Mouse (Mus musculus): Measurements from ENCODE around the gene Cxcl15. TPM values are rescaled to one million over a fixed set of nuclear protein-coding genes. Genes with fewer than 3 reads are reported as not detected.

Cxcl15 gene
- not detected in 2 replicates for polyA plus RNA-seq (2012; ENCODE audit: insufficient read depth, low replicate concordance)

DNA sequence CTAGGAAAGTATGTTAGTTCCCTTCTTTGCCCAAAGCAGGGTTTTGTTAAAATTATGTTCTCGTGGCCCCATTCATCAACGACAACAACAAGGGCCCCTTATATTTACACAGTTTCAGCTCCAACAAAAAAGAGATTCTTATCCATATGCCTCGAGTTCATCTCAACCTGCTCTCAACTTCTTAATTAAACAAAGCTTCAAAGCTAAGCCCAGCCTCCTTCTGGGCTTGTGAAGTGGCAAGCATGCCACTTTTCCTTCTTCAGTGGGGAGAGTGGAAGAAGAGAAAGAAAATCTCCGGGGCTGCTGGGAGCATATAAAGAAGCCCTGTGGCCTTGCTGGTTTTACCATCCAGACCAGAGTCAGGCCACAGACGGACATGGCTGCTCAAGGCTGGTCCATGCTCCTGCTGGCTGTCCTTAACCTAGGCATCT is at the start of gene Cxcl15:
Gene Cxcl15 (plus strand): TSS at position 340 of the 431 bp plus-strand sequence.
- Histone ChIP-seq H3K36me3 (replicated peaks; ENCODE audit: low read length) (no peaks in the 10 kb centered on the region), H3K27me3 (replicated peaks) (no peaks in the 10 kb centered on the region), H3K4me3 (replicated peaks) (no peak within 1 kb of the TSS), H3K9me3 (no peaks in the 10 kb centered on the region), H3K4me1 (peaks cover 25% of the 10 kb centered on the region)
- no peak for TF ChIP-seq GATA1 (IDR thresholded peaks at IDR 0.05; ENCODE audit: borderline replicate concordance, low read length)
- no peak for TF ChIP-seq FLI1 (IDR thresholded peaks at IDR 0.05; ENCODE audit: low read length)

- H3K4me1 ChIP-seq, result peaks cover 21% of the 10 kb centered on the region
- no peak overlapping the region for H3K4me3 ChIP-seq (replicated peaks)
- TF ChIP-seq GATA1 (IDR thresholded peaks at IDR 0.05; ENCODE audit: borderline replicate concordance, low read length) (no peak), FLI1 (IDR thresholded peaks at IDR 0.05; ENCODE audit: low read length) (no peak)
- H3K9me3 ChIP-seq, result no peaks in the 10 kb centered on the region
- H3K27me3 ChIP-seq (replicated peaks), result no peaks in the 10 kb centered on the region
- H3K36me3 ChIP-seq (replicated peaks; ENCODE audit: low read length), result no peaks in the 10 kb centered on the region
Measured at GRCm38 (mm10) chr5:90753934-90754333, 40.4 kb upstream of the Cxcl15 start.

DNA sequence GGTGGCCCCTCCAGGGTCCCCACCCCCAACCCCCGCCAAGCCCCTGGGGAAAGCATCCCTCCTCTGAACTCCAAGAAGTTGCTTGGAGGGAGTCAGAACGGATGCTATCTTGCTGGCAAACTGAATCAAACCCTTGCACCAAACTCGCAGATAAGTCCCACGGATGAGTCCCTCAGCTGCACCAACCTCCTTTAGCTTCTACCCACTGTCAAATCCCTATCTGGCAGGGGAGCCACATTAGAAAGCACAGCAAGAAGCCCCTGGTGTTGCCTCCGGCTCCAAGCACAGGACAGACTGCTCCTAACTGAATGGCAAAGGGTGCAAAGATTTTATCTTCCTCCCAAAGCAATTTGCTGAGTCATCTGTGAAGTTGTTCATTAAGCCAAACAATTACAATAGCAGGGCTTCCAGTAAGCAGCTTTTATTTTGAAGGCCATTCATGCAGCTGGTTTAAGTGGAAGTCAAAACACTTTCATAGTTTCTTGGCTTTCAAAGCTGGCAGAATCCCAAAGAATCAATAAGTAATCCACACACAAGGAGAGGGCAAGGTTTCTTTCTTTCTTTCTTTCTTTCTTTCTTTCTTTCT is 36.2 kb upstream of the Cxcl15 start:
- H3K4me1 ChIP-seq, result peaks cover 51% of the 10 kb centered on the region
- peaks cover 9% of the 10 kb centered on the region for H3K36me3 ChIP-seq (replicated peaks; ENCODE audit: low read length)
- H3K4me3 ChIP-seq (replicated peaks), result no peak overlapping the region
- no peaks in the 10 kb centered on the region for H3K9me3 ChIP-seq
- TF ChIP-seq FLI1 (IDR thresholded peaks at IDR 0.05; ENCODE audit: low read length) (no peak), GATA1 (IDR thresholded peaks at IDR 0.05; ENCODE audit: borderline replicate concordance, low read length) (no peak)
- no peaks in the 10 kb centered on the region for H3K27me3 ChIP-seq (replicated peaks)

DNA sequence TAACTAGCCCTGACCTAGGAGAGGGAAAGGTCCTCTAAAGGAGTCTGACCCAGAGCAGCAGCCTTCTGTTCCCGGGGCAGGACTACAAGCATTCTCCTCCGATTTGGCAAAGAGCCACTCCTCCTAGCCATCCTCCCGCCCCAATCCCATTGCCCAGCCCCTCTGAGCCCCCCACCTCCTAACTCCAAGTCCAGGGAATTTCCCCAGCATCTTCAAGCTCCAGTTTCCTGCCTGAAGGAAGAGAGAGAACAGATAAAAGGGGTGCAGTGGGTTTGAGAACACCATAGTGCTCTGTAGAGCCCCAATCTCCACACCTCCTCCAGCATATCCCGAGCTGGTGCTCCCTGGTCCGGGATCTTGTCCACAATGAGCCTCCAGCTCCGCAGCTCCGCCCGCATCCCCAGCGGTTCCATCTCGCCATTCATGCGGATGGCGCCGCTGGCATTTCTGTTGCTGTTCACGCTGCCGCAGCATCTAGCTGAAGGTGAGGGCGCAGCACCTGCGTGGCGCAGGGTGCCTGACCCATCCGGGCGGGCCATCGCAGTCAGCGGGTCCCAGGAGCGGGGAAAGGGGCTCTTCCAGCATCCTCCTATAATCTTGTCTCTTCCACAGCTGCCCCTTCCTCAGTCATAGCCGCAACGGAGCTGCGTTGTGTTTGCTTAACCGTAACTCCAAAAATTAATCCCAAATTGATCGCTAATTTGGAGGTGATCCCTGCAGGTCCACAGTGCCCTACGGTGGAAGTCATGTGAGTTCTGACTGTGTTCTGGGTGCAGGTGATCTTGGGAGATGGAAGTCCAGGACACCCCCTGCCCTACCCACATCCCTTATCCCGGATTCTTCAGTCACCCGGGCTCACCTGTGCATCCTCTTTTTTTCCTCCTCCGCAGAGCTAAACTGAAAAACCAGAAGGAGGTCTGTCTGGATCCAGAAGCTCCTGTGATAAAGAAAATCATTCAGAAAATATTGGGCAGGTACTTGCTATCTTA is 35.0 kb upstream of the Cxcl15 start, which contains the start of gene Cxcl5:
Gene Cxcl5 (plus strand): TSS at position 284 of the 989 bp plus-strand sequence.
- Histone ChIP-seq H3K4me3 (replicated peaks) (peak within 1 kb of the TSS; percentile 93), H3K9me3 (no peaks in the 10 kb centered on the region), H3K27me3 (replicated peaks) (no peaks in the 10 kb centered on the region), H3K4me1 (peaks cover 64% of the 10 kb centered on the region), H3K36me3 (replicated peaks; ENCODE audit: low read length) (peaks cover 9% of the 10 kb centered on the region)
- no peak for TF ChIP-seq FLI1 (IDR thresholded peaks at IDR 0.05; ENCODE audit: low read length)
- TF ChIP-seq GATA1 (IDR thresholded peaks at IDR 0.05; ENCODE audit: borderline replicate concordance, low read length), result no peak

DNA sequence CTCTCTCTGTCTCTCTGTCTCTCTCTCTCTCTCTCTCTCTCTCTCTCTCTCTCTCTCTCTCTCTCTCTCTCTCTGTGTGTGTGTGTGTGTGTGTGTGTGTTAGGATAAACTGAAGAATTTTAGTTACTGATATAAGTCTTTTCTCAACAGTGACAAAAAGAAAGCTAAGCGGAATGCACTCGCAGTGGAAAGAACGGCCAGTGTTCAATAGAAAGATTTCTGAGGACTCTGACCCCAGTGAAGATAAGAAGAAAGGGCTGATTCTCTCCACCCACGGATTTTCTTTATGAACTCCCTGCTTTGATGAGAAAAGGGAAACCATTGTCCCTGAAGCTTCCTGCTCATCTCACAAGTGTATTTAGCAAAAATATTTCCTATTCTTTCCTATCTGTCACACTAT is 34.0 kb upstream of the Cxcl15 start:
- TF ChIP-seq GATA1 (IDR thresholded peaks at IDR 0.05; ENCODE audit: borderline replicate concordance, low read length) (no peak), FLI1 (IDR thresholded peaks at IDR 0.05; ENCODE audit: low read length) (no peak)
- H3K36me3 ChIP-seq (replicated peaks; ENCODE audit: low read length), result peaks cover 9% of the 10 kb centered on the region
- H3K4me1 ChIP-seq, result peaks cover 71% of the 10 kb centered on the region
- no peaks in the 10 kb centered on the region for H3K27me3 ChIP-seq (replicated peaks)
- H3K9me3 ChIP-seq, result no peaks in the 10 kb centered on the region
- H3K4me3 ChIP-seq (replicated peaks), result peak overlapping the region; percentile 82

GRCm38 (mm10) chr5:90760844-90761243 is 33.5 kb upstream of the Cxcl15 start:
- no peak for TF ChIP-seq FLI1 (IDR thresholded peaks at IDR 0.05; ENCODE audit: low read length)
- H3K9me3 ChIP-seq, result no peaks in the 10 kb centered on the region
- no peaks in the 10 kb centered on the region for H3K27me3 ChIP-seq (replicated peaks)
- peaks cover 9% of the 10 kb centered on the region for H3K36me3 ChIP-seq (replicated peaks; ENCODE audit: low read length)
- peak overlapping the region; percentile 81 for H3K4me3 ChIP-seq (replicated peaks)
- H3K4me1 ChIP-seq, result peaks cover 74% of the 10 kb centered on the region

DNA sequence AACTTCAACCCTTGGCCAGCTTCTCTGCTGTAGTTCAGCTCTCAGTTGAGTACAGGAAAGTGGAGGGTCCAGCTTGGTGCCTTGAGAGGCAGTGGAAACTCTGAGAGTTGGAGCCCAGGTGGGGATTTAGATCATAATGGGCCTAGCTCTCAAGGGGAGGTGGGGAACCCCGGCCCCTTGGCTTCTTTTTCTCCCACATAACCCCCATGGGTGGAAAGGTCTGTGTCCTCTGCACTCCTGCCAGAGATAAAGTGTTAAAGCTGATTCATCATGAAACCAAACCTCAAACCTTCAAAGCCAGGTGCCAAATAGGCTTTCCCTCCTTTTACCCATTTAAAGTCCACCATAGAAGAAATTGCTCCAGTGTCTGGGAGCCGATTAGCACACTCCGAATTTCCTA is 32.5 kb upstream of the Cxcl15 start:
- TF ChIP-seq FLI1 (IDR thresholded peaks at IDR 0.05; ENCODE audit: low read length) (no peak), GATA1 (IDR thresholded peaks at IDR 0.05; ENCODE audit: borderline replicate concordance, low read length) (no peak)
- Histone ChIP-seq H3K27me3 (replicated peaks) (no peaks in the 10 kb centered on the region), H3K36me3 (replicated peaks; ENCODE audit: low read length) (peaks cover 9% of the 10 kb centered on the region), H3K4me1 (peaks cover 79% of the 10 kb centered on the region), H3K9me3 (no peaks in the 10 kb centered on the region), H3K4me3 (replicated peaks) (peak overlapping the region; percentile 59)

DNA sequence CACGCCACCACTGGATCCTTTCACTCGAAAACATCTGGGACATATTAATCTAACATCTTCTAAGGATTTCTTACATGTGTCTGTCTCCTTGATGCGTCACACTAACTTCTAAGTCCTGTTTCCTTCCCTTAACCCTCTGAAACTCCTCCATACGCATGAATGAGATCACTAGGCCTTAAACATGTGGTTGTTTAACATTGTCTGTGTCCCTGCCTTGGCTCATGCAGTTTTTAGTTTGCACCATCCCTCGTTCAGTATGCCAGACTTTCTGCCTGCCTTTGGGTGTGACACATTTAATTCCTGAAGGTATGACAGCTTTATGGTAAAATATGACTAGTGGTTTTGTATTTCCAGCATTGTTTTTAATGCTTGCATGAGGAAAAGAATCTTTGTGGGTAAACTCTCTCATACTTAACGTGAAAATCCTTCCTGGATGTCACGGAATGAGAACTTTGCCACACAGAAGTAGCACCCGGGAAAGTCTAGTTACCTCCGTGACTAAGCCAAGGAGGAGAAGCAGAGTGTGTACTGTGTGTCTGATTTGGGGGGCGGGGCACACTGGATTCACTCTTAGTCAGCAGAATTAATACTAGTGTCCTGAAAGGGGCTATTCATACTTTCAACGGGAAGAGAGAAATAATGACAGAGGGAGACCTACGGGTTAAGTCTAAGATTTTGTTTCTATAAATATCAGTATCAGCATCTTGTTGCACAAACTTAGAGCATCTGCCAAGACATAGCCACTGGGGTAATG is 30.2 kb upstream of the Cxcl15 start:
- TF ChIP-seq GATA1 (IDR thresholded peaks at IDR 0.05; ENCODE audit: borderline replicate concordance, low read length) (no peak), FLI1 (IDR thresholded peaks at IDR 0.05; ENCODE audit: low read length) (no peak)
- H3K9me3 ChIP-seq, result no peaks in the 10 kb centered on the region
- no peak overlapping the region for H3K4me3 ChIP-seq (replicated peaks)
- peaks cover 84% of the 10 kb centered on the region for H3K4me1 ChIP-seq
- H3K36me3 ChIP-seq (replicated peaks; ENCODE audit: low read length), result peaks cover 9% of the 10 kb centered on the region
- no peaks in the 10 kb centered on the region for H3K27me3 ChIP-seq (replicated peaks)

GRCm38 (mm10) chr5:90765821-90766606 is 28.3 kb upstream of the Cxcl15 start:
- Histone ChIP-seq H3K4me3 (replicated peaks) (peak overlapping the region; percentile 88), H3K4me1 (peaks cover 91% of the 10 kb centered on the region), H3K27me3 (replicated peaks) (no peaks in the 10 kb centered on the region), H3K36me3 (replicated peaks; ENCODE audit: low read length) (peaks cover 9% of the 10 kb centered on the region), H3K9me3 (no peaks in the 10 kb centered on the region)
- TF ChIP-seq FLI1 (IDR thresholded peaks at IDR 0.05; ENCODE audit: low read length) (no peak), GATA1 (IDR thresholded peaks at IDR 0.05; ENCODE audit: borderline replicate concordance, low read length) (no peak)

Data from megakaryocyte, embryonic 14.5 days (primary cell).